Mouse (Mus musculus): Measurements from ENCODE around the gene Luc7l. TPM values are rescaled to one million over a fixed set of nuclear protein-coding genes. Genes with fewer than 3 reads are reported as not detected.
A peak's percentile ranks its signal among the peaks of the same experiment; 100 is the strongest.

Gene Luc7l
- total RNA-seq, 1 experiment, result 115 TPM

DNA sequence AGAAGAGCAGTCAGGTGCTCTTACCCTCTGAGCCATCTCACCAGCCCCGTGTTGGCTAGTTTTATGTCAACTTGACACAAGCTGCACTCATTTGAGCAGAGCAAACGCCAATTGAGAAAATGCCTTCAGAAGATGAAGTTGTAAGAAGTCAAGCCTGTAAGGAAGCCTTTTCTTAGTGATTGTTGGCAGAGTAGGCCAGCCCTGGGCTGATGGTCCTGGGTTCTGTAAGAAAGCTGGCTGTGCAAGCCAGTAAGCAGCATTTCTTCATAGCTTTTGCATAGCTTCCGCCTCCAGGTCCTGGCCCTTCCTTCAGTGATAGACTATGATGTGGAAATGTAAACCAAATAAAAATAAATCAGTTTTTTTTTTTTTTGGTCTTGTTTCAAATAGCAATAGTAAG lies 19.9 kb downstream of the Luc7l start:
- Histone ChIP-seq H3K9ac (ENCODE audit: insufficient read depth, low read depth, low read length, poor library complexity, severe bottlenecking) (no peak overlapping the region), H3K4me1 (ENCODE audit: control insufficient read depth in 2 of 2, insufficient read depth in 2 of 2, low read length in 2 of 2, poor library complexity in 1 of 2) (peaks cover 0 to 3% of the 10 kb centered on the region in 2 experiments; a peak in 1 of 4 replicates), H3K4me3 (ENCODE audit: insufficient read depth in 1 of 2, low read depth in 1 of 2, low read length in 2 of 2, poor library complexity in 1 of 2, severe bottlenecking in 1 of 2) (no peak overlapping the region), H3K36me3 (ENCODE audit: control insufficient read depth, insufficient read depth, low read length, poor library complexity, severe bottlenecking) (peaks cover 23% of the 10 kb centered on the region), H3K27ac (ENCODE audit: insufficient read depth, low read depth, low read length, poor library complexity, severe bottlenecking) (no peak overlapping the region), H3K9me3 (ENCODE audit: control insufficient read depth, insufficient read depth, low read depth, low read length) (no peaks in the 10 kb centered on the region)
- in situ Hi-C loops (cut with MboI; ENCODE audit: low sequenced_read_pairs in 2 of 2, unreplicated experiment in 2 of 2), result no loop called here
- no peak for TF ChIP-seq MAFK (IDR thresholded peaks at IDR 0.05; ENCODE audit: insufficient read depth, low read depth, low read length)
- TF ChIP-seq ZNF384 (IDR thresholded peaks at IDR 0.05; ENCODE audit: low read depth, low read length), result no peak
- TF ChIP-seq CHD2 (IDR thresholded peaks at IDR 0.05; ENCODE audit: low read depth, low read length), result no peak
- no peak for TF ChIP-seq HCFC1 (IDR thresholded peaks at IDR 0.05; ENCODE audit: borderline replicate concordance, insufficient read depth, low read length)
- no peak for TF ChIP-seq ZC3H11A (IDR thresholded peaks at IDR 0.05; ENCODE audit: borderline replicate concordance, low read depth, low read length)
- no peak for DNase-seq (ENCODE audit: low read depth, low spot score)

DNA sequence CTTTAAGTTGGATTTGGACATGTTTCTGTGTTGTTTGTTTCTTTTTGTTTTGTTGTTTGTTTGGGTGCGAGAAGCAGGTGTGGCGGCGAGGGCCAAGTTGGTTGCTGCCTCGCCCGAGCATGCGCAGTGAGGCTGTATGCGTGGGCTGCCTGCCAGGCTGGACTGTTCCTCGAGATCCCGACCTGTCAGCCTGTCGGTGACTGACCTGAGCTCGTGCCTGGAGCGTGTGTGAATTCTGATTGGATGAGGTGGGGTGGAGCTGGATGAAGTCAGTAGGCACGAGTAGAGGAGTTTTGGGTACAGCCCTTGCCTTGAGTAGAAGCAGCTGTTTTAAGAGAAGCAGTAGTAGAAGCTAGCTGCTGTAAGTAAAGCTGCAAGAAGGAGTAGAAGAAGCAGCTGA lies 23.2 kb downstream of the Luc7l start:
- in situ Hi-C loops (cut with MboI; ENCODE audit: low sequenced_read_pairs in 2 of 2, unreplicated experiment in 2 of 2), result no loop called here
- H3K9me3 ChIP-seq (ENCODE audit: control insufficient read depth, insufficient read depth, low read depth, low read length), result no peaks in the 10 kb centered on the region
- DNase-seq (ENCODE audit: low read depth, low spot score), result no peak
- H3K36me3 ChIP-seq (ENCODE audit: control insufficient read depth, insufficient read depth, low read length, poor library complexity, severe bottlenecking), result peaks cover 34% of the 10 kb centered on the region
- H3K4me1 ChIP-seq (ENCODE audit: control insufficient read depth in 2 of 2, insufficient read depth in 2 of 2, low read length in 2 of 2, poor library complexity in 1 of 2), result peaks cover 0 to 2% of the 10 kb centered on the region in 2 experiments; a peak in 1 of 4 replicates
- H3K9ac ChIP-seq (ENCODE audit: insufficient read depth, low read depth, low read length, poor library complexity, severe bottlenecking), result no peak overlapping the region
- H3K27ac ChIP-seq (ENCODE audit: insufficient read depth, low read depth, low read length, poor library complexity, severe bottlenecking), result no peak overlapping the region
- no peak overlapping the region for H3K4me3 ChIP-seq (ENCODE audit: insufficient read depth in 1 of 2, low read depth in 1 of 2, low read length in 2 of 2, poor library complexity in 1 of 2, severe bottlenecking in 1 of 2)
- TF ChIP-seq ZNF384 (IDR thresholded peaks at IDR 0.05; ENCODE audit: low read depth, low read length) (no peak), ZC3H11A (IDR thresholded peaks at IDR 0.05; ENCODE audit: borderline replicate concordance, low read depth, low read length) (no peak), MAFK (IDR thresholded peaks at IDR 0.05; ENCODE audit: insufficient read depth, low read depth, low read length) (no peak), CHD2 (IDR thresholded peaks at IDR 0.05; ENCODE audit: low read depth, low read length) (no peak)

DNA sequence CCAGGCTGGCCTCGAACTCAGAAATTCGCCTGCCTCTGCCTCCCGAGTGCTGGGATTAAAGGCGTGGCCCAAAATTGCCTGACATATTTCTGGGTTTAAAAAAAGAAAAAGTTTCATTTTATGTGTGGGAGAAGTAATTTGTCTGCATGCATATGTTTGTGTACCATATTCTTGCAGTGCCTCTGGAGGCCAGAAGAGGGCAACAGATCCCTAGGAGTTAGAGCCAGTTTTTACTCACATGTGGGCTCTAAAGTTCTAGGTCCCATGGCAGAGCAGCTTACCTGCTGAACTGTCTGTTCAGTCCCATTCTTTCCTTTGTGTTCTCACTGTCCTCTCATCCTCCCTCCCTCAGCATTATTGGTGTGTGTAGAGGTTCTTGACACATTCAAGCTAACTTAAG lies 24.0 kb downstream of the Luc7l start:
- H3K4me1 ChIP-seq (ENCODE audit: control insufficient read depth in 2 of 2, insufficient read depth in 2 of 2, low read length in 2 of 2, poor library complexity in 1 of 2), result peaks cover 0 to 2% of the 10 kb centered on the region in 2 experiments; a peak in 1 of 4 replicates
- peak; percentile 40 for DNase-seq (ENCODE audit: low read depth, low spot score)
- no peak overlapping the region for H3K27ac ChIP-seq (ENCODE audit: insufficient read depth, low read depth, low read length, poor library complexity, severe bottlenecking)
- no peak; the same call in 1 of the 2 replicates for TF ChIP-seq ZNF384 (IDR thresholded peaks at IDR 0.05; ENCODE audit: low read depth, low read length)
- no peak for TF ChIP-seq ZC3H11A (IDR thresholded peaks at IDR 0.05; ENCODE audit: borderline replicate concordance, low read depth, low read length)
- no peak for TF ChIP-seq CHD2 (IDR thresholded peaks at IDR 0.05; ENCODE audit: low read depth, low read length)
- no peak for TF ChIP-seq MAFK (IDR thresholded peaks at IDR 0.05; ENCODE audit: insufficient read depth, low read depth, low read length)
- no peak overlapping the region for H3K9ac ChIP-seq (ENCODE audit: insufficient read depth, low read depth, low read length, poor library complexity, severe bottlenecking)
- peaks cover 39% of the 10 kb centered on the region for H3K36me3 ChIP-seq (ENCODE audit: control insufficient read depth, insufficient read depth, low read length, poor library complexity, severe bottlenecking)
- H3K4me3 ChIP-seq (ENCODE audit: insufficient read depth in 1 of 2, low read depth in 1 of 2, low read length in 2 of 2, poor library complexity in 1 of 2, severe bottlenecking in 1 of 2), result no peak overlapping the region
- in situ Hi-C loops (cut with MboI; ENCODE audit: low sequenced_read_pairs in 2 of 2, unreplicated experiment in 2 of 2), result no loop called here
- no peaks in the 10 kb centered on the region for H3K9me3 ChIP-seq (ENCODE audit: control insufficient read depth, insufficient read depth, low read depth, low read length)

DNA sequence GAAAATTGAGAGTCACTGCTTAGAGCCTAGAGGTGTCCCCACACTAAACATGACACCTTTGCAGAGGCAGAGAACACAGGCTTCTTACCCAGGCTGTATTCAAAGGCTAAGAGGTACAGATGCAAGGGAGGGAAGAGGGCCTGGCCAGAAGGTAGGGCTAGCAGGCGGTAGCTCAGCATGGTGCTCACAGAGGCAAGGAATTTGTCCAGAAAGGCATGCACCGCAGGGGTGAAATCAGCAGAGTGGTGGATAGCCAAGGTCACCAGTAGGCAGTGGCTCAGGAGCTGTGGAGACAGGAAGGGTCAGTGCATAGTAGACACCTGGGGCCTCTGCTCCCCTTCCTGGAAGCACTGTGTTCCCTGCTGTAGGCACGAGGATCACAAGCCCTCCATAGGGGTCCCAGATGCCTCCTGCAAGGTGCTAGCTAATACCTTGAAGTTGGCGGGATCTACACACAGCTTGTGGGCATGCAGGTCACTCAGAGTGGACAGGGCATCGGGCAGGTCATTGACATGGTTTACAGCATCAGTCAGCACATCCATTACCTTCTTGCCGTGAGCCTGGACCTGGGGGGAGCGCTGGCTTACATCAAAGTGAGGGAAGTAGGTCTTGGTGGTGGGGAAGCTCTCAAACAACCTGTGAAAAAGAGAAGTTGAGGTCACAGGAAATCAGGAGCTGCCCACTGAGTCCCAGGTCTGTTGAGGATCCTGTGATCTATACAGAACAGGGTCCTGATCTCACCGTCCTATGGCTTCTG lies 33.7 kb downstream of the Luc7l start:
- Histone ChIP-seq H3K4me1 (ENCODE audit: control insufficient read depth in 2 of 2, insufficient read depth in 2 of 2, low read length in 2 of 2, poor library complexity in 1 of 2) (no peaks in the 10 kb centered on the region), H3K9ac (ENCODE audit: insufficient read depth, low read depth, low read length, poor library complexity, severe bottlenecking) (no peak overlapping the region), H3K27ac (ENCODE audit: insufficient read depth, low read depth, low read length, poor library complexity, severe bottlenecking) (no peak overlapping the region), H3K9me3 (ENCODE audit: control insufficient read depth, insufficient read depth, low read depth, low read length) (no peaks in the 10 kb centered on the region; the same call in none of the 2 replicates), H3K36me3 (ENCODE audit: control insufficient read depth, insufficient read depth, low read length, poor library complexity, severe bottlenecking) (peaks cover 53% of the 10 kb centered on the region), H3K4me3 (ENCODE audit: insufficient read depth in 1 of 2, low read depth in 1 of 2, low read length in 2 of 2, poor library complexity in 1 of 2, severe bottlenecking in 1 of 2) (no peak overlapping the region)
- no peak for DNase-seq (ENCODE audit: low read depth, low spot score)
- TF ChIP-seq ZNF384 (IDR thresholded peaks at IDR 0.05; ENCODE audit: low read depth, low read length) (no peak), MAFK (IDR thresholded peaks at IDR 0.05; ENCODE audit: insufficient read depth, low read depth, low read length) (no peak), ZC3H11A (IDR thresholded peaks at IDR 0.05; ENCODE audit: borderline replicate concordance, low read depth, low read length) (no peak), HCFC1 (IDR thresholded peaks at IDR 0.05; ENCODE audit: borderline replicate concordance, insufficient read depth, low read length) (no peak), CHD2 (IDR thresholded peaks at IDR 0.05; ENCODE audit: low read depth, low read length) (no peak)
- in situ Hi-C loops (cut with MboI; ENCODE audit: low sequenced_read_pairs in 2 of 2, unreplicated experiment in 2 of 2), result no loop called here

All from ES-E14 (cell line).